Mouse (Mus musculus) cortical plate, adult 2 months (tissue): ENCODE results near the gene Kdm5b.

Experiments used
- CTCF ChIP-seq: fragments of 200-500 bp; IDR thresholded peaks from 2 replicates; pipeline ENCODE4 v1.5.1; 2011; ENCODE audit warnings: mild to moderate bottlenecking, control low read depth, low read length; ENCODE audit not compliant: insufficient read depth; ENCODE audit errors: extremely low read depth
- POLR2A ChIP-seq: fragments of 200-500 bp; IDR thresholded peaks from 2 replicates; pipeline ENCODE4 v1.6.1; 2011; ENCODE audit warnings: mild to moderate bottlenecking, low read length, control low read depth; ENCODE audit not compliant: insufficient read depth; ENCODE audit errors: extremely low read depth

GRCm38 (mm10) chr1:134577384-134578120 is 17.6 kb downstream of the Kdm5b start:
- TF ChIP-seq POLR2A, result no peak
- TF ChIP-seq CTCF, result no peak
